Mouse (Mus musculus) layer of hippocampus, postnatal 25 days (tissue): ENCODE results near the gene Ybey. TPM values are rescaled to one million over a fixed set of nuclear protein-coding genes. Genes with fewer than 3 reads are reported as not detected.

Experiments used
- DNase-seq, 2 experiments: peaks; one replicate each; pipeline ENCODE4 v3.0.0; 2022; ENCODE audit warnings: mixed read lengths in 2 of 2, low spot score in 1 of 2; ENCODE audit errors: extremely low spot score in 1 of 2
- total RNA-seq, 2 experiments: library from RNA; stranded (reverse); gene quantifications; 2 replicates each; pipeline ENCODE4 v1.2.3; 2021

The Ybey gene
- total RNA-seq, 2 experiments from 2014 or later, result 4.3 TPM

DNA sequence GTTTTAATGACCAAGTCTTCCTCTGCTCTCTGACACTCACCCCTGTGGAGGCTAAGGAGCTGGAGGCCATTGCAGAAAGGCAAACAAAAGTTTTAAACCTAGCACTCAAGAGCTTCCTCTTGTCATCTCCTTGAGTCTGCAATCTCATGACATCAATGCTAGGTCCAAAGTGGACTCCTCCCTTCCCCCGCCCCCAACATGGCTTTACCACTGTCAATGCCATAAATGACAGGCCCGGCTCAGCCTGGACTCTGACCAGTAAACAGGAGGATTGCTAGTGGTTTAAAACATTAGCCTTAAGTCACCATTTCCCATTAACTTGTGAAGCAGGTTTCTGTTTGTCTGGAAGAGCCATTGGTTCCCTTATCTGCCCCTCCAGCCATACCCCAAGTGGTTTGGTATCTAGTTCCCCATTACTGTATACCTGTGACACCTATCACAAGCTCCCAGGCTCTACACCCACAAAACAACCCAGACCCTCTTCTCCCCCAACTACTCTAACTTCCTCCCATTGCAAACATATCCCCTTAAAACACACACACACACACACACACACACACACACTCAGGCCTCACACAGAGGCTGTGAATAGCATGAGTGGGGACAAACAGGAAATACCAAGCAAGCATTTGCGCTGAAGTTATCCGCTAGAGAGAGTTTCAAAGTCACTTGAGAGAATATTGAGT, 22.8 kb downstream of the Ybey start:
- no peak for DNase-seq

GRCm38 (mm10) chr10:76442178-76443088, 26.5 kb downstream of the Ybey start, which contains the start of gene Pcnt:
Gene Pcnt (minus strand): TSS chr10:76442786.
- DNase-seq, result peak; percentile 90 to 91

DNA sequence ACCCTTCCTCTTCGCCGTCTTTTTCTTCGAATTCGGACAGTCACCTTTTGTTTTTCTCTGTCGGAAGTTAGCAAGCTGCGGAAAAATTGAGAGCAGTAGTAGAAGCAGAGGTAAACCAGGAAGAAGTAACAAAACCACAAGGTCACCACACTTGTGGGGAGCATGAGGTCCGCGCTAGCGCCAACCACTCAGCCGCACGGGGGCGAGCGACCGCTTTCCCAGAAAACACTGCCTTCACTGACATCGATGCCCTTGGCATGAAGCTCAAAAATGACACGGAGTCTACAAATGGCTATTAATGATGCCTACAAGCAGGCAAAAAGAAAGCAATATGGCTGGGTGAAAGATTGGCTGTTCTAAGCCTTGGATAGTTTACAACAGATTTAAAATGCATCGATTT, 28.6 kb downstream of the Ybey start, which contains the start of gene AC141477.1:
TSS of gene AC141477.1 (minus strand) at position 164 of the 400 bp plus-strand sequence.
- DNase-seq, result no peak

GRCm38 (mm10) chr10:76439107-76439890, 29.6 kb downstream of the Ybey start:
- no peak for DNase-seq

DNA sequence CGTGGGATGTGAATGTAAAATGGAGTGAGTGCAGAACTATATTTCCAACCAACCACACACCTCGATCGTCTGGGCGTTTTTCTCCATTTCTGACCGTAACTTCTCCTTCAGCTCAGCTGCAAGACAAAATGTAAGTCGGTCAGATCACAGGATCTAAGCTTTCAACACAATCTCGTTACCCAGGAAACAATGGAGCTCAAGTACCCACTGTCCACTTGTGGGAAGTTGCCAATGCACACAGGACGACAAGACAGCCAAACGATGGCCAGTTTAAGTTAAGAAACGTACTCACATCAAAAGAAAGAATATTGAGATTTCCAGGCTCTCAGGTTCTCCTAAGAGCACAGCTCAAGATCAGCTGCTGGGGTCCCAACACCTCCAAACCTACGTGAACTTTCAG, 35.0 kb downstream of the Ybey start:
- DNase-seq, result no peak

DNA sequence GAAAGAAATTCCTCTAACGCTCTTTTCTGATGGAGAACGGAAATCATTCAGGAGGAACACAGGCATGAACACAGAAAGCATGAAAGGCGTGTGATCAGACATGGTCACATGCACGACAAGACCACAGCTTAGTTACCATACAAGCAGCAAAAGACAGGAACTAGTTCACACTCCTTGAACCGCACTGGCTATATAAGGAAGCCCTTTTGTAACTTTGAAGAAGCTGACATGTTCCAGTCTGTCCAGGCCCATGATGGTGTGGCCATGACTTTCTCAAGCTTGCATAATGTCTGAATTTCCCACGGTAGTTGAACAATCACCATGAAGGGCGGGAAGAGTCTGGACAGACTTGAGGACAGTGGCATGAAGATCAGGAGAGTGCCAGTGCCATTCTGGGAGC, 43.2 kb downstream of the Ybey start:
- DNase-seq, result no peak

- DNase-seq, result no peak
Measured at GRCm38 (mm10) chr10:76416811-76417210, 52.1 kb downstream of the Ybey start.

Other genes with a start within 250 kb of the Ybey start
- gene Prmt2, start 231.2 kb downstream of the Ybey start, total RNA-seq, result 10 to 100 TPM; 72.9 to 77.5 TPM
- gene S100b, start 215.3 kb downstream of the Ybey start, total RNA-seq, result 100 to 1,000 TPM; 117 to 140 TPM
- gene Dip2a, start 123.8 kb downstream of the Ybey start, total RNA-seq, result 10 to 100 TPM; 55.2 to 56.6 TPM
- not detected for gene AC141477.1, start 28.7 kb downstream of the Ybey start, total RNA-seq
- gene Pcnt, start 26.3 kb downstream of the Ybey start, total RNA-seq, result 10 to 100 TPM; 17.1 to 20.8 TPM
- gene 2610028H24Rik, start 20.0 kb downstream of the Ybey start, total RNA-seq, result not detected
- 10 to 100 TPM; 50.8 to 54.8 TPM for gene Mcm3ap, start 187 bp downstream of the Ybey start, total RNA-seq
- 10 to 100 TPM; 48.1 to 48.7 TPM for gene Lss, start 62.5 kb upstream of the Ybey start, total RNA-seq
- gene Spatc1l, start 93.2 kb upstream of the Ybey start, total RNA-seq, result not detected
- gene Ftcd, start 106.5 kb upstream of the Ybey start, total RNA-seq, result not detected
- gene Col6a2, start 154.5 kb upstream of the Ybey start, total RNA-seq, result 1 to 10 TPM; 5.0 to 6.1 TPM